ENCODE assay signal across 16 mouse cellular contexts in genomic region chr9:13875340-13875739, GRCm38 (mm10). TPM values are rescaled to one million over a fixed set of nuclear protein-coding genes. Genes with fewer than 3 reads are reported as not detected.
DNase-seq lines count a peak whose midpoint lies in the region.
"Had no signal": no experiment of that assay in that cellular context is flagged by ENCODE, and none has a peak within 500 bp of the region (broad histone marks: within the 10 kb centered on the region; RNA-seq: fewer than 3 reads in every experiment).

No protein-coding gene starts in this region.

- DNase-seq in adrenal gland, adult 2 months = peak; percentile 28
- DNase-seq in adrenal gland, postnatal 10 days = no peak
- DNase-seq in kidney, adult 9 months = peak; percentile 12
- DNase-seq in kidney, adult 11 months = no peak
- peak; percentile 8 for DNase-seq in adipocyte (ENCODE audit: low spot score)
- DNase-seq in thymus, adult 18-20 months = no peak
- no peak for DNase-seq in frontal cortex, postnatal 25 days (ENCODE audit: low spot score in 2 of 2)
- DNase-seq: cerebellum, adult 11-12 months; cerebellum, postnatal 10 days; heart, postnatal 4 days; layer of hippocampus, postnatal 36 days; liver; lung, postnatal 36 days; right cerebral cortex, postnatal 14 days; spleen, adult 18-20 months; thymus, postnatal 4 days had no signal

RNA-seq across cellular contexts. Expression of gene Fam76b, which starts 47.8 kb away (rescaled TPM):
- total RNA-seq in adrenal gland, adult 2 months (2021) = 10 to 100 TPM; 12.0 to 19.4 TPM
- 5.9 and 6.2 TPM in 2 replicates for polyA plus RNA-seq in adrenal gland, adult 2 months (2012; rRNA removed)
- 10 to 100 TPM; 20.0 to 32.4 TPM for total RNA-seq in adrenal gland, postnatal 10 days (2021)

RNA-seq across cellular contexts. Expression of gene Cep57, which starts 48.4 kb away (rescaled TPM):
- 10 to 100 TPM; 15.5 to 16.5 TPM for total RNA-seq in adrenal gland, adult 2 months (2021)
- 3.3 and 4.9 TPM in 2 replicates for polyA plus RNA-seq in adrenal gland, adult 2 months (2012; rRNA removed)
- 10 to 100 TPM; 17.8 to 24.7 TPM for total RNA-seq in adrenal gland, postnatal 10 days (2021)

Comparison
In these comparisons a context has a peak if more than half of its experiments do, and no peak if none do; other contexts are left out.
1. DNase-seq: peak in adrenal gland, adult 2 months (single experiment), kidney, adult 9 months (single experiment) and adipocyte (single experiment); none in adrenal gland, postnatal 10 days (single experiment), kidney, adult 11 months (single experiment), thymus, adult 18-20 months (0 of 2) and frontal cortex, postnatal 25 days (0 of 2).